Mouse (Mus musculus) bone marrow, adult 2 months (tissue): ENCODE results near the gene Lgals8.

Experiments
- CTCF ChIP-seq: fragments of 200-500 bp; IDR thresholded peaks from 2 replicates; pipeline ENCODE4 v1.5.1; 2011; ENCODE audit warnings: low read length, control low read depth; ENCODE audit not compliant: control insufficient read depth, insufficient read depth
- POLR2A ChIP-seq: fragments of 200-500 bp; IDR thresholded peaks from 2 replicates; pipeline ENCODE4 v1.6.1; 2011; ENCODE audit warnings: low read depth, mild to moderate bottlenecking, control low read depth, low read length, borderline replicate concordance; ENCODE audit not compliant: control insufficient read depth

DNA sequence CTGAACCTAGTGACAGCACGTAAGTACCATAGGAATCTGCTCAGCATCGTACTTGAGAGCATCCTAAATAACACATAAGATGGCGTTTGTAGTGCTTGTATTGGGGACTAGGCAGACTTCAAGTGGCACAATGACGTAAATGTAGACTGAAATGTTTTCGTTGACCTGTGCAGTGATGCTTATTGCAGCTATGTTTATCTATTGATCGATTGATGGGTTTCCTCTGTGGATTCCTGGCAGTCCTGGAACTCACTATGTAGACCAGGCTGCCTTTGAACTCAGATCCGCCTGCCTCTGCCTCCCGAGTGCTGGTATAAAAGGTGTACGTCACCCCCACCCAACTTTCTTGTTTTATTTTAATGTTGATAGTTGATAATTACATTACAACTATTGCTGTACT is 44.1 kb downstream of the Lgals8 start:
- TF ChIP-seq CTCF (no peak), POLR2A (no peak)
